Mouse (Mus musculus) C2C12 (cell line): ENCODE measurements around the gene Lemd1.

Experiments used
- CEBPB ChIP-seq: IDR thresholded peaks from one replicate; pipeline ENCODE4 v1.6.1; 2011; ENCODE audit warnings: low read depth, mild to moderate bottlenecking, control low read depth, moderate library complexity
- CTCF ChIP-seq: IDR thresholded peaks from one replicate; pipeline ENCODE4 v1.5.1; 2011; ENCODE audit not compliant: control insufficient read depth, insufficient read depth, insufficient read length
- MAX ChIP-seq: IDR thresholded peaks from one replicate; pipeline ENCODE4 v1.6.1; 2011; ENCODE audit warnings: mild to moderate bottlenecking, control low read depth
- MYOD1 ChIP-seq: IDR thresholded peaks from one replicate; pipeline ENCODE4 v1.6.1; 2011; ENCODE audit warnings: low read depth; ENCODE audit not compliant: control insufficient read depth, insufficient read length
- USF1 ChIP-seq: IDR thresholded peaks from one replicate; pipeline ENCODE4 v1.6.1; 2011; ENCODE audit warnings: low read depth, mild to moderate bottlenecking, control low read depth, moderate library complexity

DNA sequence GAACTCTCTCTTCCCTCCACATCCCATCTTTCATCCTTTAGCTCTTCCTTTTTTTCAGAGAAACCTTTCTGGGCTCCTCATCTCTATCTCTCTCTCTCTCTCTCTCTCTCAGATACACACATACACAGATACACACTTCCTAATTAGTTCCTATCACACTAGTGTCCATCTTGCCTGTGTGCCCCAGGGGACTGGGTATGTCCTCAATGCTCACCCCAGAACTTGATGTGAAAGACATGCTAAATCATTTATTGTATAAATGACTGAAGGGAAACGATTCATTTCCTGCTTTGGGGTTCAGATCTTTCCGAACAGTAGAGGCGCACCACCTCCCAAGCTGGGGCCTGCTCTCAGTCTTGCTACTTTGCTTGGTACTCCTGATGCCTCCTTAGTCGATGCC is 2.0 kb upstream of the Lemd1 start:
- no peak for TF ChIP-seq CTCF
- no peak for TF ChIP-seq MAX
- TF ChIP-seq MYOD1 = no peak
- no peak for TF ChIP-seq CEBPB
- no peak for TF ChIP-seq USF1
